Mouse (Mus musculus): ENCODE measurements at regions not wholly inside any gene's neighbourhood (a gene's known extent, or its start where the extent isn't known, plus 50 kb on each side); places are given as distances from the start of the nearest gene placed in this dataset.
"Not testable (repeated sequence)": the region's sequence is repeated elsewhere in the genome, so short reads cannot be mapped to it uniquely, and the experiment has no call there.

DNA sequence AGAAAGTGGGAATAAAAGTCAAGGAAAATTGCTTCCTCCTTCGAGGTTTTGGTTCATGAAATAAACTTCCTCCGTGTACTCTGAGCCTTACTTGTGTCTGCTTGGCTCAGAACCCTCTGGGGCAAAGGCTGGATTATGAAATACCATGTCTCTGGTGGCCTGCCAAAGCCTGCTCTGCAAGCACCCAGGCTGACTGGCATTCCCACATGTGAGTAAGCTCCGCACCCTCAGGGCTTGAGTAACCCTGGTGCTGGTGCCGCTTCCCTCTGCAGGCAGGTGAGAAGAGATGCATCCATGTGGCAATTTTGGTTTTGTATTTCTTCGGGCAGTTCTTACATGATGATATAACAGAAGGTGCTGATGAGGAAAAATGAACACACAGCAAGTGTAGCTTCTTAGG is 66.0 kb downstream of the Nr2f2 start:
- DNase-seq (ENCODE audit: low spot score in 2 of 2): no peak

DNA sequence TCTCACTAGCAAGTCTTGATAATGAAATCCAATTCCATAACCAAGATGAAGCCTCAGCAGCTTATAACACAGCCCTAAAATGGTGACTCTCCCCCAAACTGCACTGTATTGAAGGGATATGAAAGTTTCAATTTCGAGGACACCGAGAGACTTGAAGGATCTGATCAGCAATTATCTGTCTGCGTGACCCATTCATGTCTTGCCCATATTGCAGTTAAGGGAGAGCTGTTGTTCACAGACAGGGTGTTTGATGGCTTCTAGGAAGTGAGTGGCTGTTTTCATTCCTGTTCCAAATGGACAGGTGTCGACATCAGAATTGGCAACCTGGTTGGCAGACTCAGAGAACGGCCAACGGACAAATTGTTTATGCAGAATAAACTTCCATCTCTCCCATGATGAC is 75.1 kb downstream of the Nr2f2 start:
- no peak for DNase-seq (ENCODE audit: low spot score in 2 of 2)

DNA sequence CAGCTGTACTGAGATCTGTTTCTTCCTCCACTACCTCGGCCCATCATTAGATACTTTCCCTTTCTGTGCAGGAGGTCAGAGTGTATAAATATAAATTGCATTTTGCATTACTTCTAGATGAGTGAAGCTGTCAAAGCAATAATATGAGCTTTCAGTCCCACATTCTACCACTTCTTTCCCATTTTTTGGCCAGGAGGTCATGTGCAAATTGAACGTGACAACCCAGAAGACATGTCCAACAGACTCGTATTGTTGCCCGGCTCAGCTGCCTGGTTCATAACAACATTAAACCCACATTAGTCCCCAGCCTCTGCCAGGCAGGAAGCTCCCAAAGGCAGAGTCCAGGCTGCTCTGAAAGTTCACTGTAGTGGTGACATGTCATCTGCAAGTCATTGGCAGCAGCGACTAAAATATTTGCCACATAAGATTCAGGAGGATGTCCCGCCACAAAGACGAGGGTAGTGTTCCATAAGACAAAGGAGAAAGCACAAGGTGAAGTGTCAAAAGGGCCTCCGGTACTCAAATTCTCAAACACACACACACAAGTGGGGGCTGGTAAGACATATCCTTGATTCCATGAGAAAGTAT is 75.7 kb downstream of the Nr2f2 start:
- no peak for DNase-seq (ENCODE audit: low spot score in 2 of 2)

- DNase-seq (ENCODE audit: low spot score in 2 of 2): no peak
Measured at GRCm38 (mm10) chr7:70290277-70290676, 76.3 kb downstream of the Nr2f2 start.

DNA sequence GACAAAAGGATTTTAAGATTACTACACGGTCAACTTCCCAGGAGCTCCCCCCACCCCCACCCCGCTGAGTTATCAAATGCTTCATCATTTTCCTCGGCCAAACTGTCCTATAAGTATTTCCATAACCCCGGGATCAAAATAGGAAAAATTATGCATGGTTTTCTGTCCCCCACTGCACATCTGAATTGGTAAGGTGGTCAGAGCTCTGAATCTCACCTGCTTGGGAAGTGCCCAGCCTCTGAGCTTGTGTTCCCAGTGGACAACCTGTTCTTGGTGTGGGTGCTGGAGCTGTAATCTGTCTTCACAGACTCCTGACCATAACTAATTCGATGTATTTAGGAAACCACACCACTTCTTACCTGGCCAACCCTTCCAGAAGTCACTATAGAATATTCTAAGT is 77.9 kb downstream of the Nr2f2 start:
- DNase-seq (ENCODE audit: low spot score in 2 of 2): no peak

DNA sequence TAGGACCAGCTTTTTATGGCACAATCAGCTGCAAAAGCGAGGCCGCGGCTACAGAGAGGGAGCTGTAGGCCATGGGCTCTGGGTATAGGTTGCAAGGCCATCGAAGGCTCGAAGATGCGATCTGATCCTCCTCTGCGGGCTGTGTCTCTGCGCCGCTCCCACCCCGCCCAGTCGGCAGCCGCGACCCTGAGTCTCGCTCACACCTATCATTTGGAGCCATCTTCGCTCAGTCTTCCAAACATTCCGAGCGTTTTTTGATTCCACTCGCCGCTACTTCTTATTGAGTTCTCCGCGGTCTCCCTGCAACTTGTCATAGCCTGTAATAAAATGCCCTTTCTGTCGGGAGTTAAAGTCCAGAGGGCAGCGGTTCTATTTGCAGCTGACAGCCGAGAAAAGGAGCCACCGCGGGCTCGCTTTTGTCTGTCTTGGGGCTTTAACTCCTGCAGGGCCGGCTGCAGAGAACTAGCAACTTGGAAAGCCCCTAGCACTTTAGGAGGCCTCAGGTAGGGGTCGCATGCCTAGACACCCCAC is 78.6 kb downstream of the Nr2f2 start:
- DNase-seq (ENCODE audit: low spot score in 2 of 2): no peak

DNA sequence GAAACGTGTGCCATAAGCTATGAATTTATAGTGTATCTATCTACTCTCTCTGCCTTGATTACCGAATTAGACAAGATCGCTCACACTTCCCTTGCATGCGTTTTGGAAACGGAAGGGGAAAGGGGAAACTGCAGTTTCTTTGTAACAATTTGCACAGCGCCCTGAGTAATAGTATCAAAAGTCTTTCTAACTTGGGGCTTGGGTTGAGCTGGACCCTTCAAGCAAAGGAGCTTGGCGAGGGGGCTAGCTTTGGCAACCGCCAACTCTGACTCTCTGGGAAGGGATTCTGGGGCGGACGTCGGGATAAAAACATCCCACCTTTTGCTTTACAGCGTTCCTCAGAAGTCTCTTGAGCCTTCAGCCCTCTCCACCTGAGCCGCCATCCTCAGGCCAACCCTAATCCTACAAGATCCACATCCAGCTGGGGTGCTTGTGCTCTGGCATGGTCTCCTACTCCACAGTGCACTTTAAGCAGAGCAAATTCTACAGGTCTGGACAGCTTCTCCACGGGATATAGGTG is 79.6 kb downstream of the Nr2f2 start:
- no peak for DNase-seq (ENCODE audit: low spot score in 2 of 2)

DNA sequence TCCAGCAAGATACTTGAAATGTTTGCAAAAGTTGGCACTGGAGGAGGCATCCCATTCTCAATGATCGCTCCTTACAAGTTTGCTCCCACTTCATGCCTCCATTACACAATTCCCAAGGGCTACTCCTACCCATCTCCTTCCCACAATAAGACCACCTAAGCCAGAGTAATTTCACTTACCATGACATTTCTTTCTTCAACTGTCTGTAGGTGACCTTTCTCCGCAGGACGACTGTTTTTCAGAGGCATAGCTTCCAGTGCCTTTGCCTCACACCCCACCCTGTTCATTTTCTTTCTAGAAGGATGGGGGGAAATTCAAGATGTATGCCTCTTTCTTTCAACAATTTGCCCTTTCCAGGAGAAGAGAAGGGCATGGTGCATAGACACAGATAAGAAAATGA is 81.2 kb downstream of the Nr2f2 start:
- no peak for DNase-seq (ENCODE audit: low spot score in 2 of 2)

DNA sequence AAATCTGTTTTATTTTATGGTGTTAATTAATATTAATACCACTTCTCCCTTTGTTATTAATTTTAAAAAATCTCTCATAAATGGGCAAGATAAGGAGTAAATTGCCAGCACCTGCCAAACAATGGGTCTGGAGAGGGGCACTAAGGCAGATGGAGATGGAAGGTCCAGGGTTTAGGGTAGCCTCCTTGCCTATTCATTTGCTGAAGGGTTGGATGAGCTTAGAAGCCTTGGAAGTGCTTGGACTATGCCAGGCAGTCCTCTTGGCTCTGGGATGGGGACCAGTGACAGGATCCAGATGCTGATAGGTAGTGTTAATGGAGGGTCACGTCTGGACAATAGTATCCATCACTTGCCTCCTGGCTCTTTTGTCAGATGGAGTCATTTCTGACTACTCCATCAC is 82.7 kb downstream of the Nr2f2 start:
- no peak for DNase-seq (ENCODE audit: low spot score in 2 of 2)

- no peak for DNase-seq (ENCODE audit: low spot score in 2 of 2)
Measured at GRCm38 (mm10) chr7:70283166-70283565, 83.4 kb downstream of the Nr2f2 start.

GRCm38 (mm10) chr7:70281891-70282515 is 84.5 kb downstream of the Nr2f2 start:
- no peak for DNase-seq (ENCODE audit: low spot score in 2 of 2)

DNA sequence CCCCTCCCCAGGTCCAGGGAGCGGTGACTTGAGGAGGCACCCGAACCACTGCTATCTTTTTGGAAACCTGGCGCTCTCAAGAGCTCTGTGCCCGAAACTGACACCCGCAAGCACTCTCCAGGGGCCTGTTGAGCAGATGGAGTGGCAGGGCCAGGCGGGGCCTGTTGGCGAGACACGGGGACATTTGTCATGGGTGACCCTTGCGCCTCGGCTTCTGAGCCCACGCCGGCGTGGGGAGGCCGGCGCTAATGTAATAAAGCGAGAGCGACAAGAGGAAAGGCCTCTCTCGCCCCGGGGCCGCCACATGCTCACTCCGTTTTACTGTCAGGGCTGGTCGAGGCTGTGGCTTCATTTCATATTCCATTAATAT is 85.2 kb downstream of the Nr2f2 start:
- no peak for DNase-seq (ENCODE audit: low spot score in 2 of 2)

DNA sequence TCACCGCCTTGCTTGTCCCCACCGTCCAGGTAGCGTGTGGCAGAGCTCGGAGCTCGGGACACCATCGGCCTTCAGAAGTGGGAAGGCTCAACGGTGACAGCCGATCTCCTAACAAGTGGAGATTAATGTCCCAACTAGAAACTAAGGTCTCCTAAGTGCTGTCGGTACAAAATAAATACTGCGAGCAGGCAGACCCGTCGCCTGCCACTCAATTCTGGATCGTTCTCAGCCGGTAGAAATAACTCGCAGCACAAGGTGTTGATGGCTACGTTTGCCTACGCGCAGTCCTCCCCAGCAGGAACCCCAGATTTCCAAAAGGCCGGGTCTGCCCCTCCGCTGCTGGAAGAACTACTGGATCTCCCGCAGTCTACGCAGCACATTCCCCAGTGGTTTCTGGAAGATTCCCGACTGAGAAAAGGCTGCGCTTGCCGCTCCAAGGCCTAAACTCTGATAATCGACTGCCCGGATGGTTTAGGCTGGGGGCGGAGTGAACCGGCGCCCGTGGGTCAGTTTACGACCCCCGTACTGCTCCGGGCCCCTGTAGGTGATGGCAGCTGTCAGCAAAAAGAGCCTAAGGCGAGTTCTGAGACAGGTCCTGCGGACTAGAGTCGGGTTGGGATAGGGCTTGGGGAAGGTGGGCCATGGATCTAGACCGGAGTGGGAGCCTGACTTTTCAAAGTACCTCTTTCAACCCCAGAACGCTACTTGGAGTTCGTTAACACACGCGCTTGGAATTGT is 85.7 kb downstream of the Nr2f2 start:
- no peak for DNase-seq (ENCODE audit: low spot score in 2 of 2)

DNA sequence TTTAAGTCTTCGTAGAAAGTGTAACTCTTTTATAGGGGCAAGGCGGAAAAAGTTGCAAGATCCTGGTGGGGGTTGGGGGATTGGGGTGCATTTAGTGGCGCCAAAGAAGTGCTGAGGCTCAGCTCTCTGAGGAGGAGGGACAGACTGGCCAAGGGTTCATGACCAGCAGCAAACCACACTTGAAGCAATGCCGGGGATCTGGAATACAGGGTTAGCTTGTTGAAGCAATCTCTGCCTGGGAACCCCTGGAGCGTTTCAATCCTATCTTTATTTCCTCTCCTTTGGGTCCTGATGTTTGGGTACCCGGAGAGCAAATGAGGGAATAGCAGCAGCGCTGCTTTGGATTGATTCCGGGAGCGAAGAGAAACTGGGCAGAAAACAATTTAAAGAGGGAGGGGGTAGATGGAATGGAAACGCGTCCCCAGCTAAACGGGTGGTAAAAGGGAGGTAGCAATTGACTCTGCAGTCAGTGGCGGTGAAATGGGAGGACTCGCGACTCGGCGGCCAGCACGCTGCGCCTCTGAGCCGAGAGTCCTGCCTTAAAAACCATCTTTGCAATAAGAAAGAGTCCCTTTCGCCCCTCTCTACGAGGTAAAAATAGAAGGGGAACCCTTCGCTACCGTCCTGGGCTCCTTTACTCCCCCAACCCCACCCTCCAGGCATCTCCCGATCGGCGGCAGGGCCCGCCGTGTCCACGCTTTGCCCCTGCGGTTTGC is 86.5 kb downstream of the Nr2f2 start:
- no peak for DNase-seq (ENCODE audit: low spot score in 2 of 2)

GRCm38 (mm10) chr7:70279101-70279500 is 87.4 kb downstream of the Nr2f2 start:
- DNase-seq (ENCODE audit: low spot score in 2 of 2): no peak

GRCm38 (mm10) chr7:70276078-70276477 is 90.5 kb downstream of the Nr2f2 start:
- no peak for DNase-seq (ENCODE audit: low spot score in 2 of 2)

DNA sequence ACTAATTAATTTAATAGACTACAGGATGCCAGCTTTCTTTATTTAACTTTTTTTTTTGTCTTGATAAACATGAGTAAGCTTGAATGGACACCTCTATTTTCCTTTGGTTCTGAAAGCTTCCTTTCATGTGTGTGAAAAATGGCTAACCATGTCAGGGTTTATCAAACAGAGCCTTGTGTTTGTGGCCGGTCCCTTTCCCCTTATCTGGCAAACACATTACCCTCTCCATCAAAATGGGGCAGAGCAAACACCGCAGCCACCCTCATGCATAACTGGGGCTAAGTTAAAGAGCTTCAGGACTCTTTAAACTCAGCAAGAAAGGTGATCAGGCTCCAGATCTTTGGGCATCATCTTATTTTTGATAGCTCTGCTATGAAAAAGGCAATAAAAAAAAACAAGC is 92.2 kb downstream of the Nr2f2 start:
- DNase-seq (ENCODE audit: low spot score in 2 of 2): no peak

DNA sequence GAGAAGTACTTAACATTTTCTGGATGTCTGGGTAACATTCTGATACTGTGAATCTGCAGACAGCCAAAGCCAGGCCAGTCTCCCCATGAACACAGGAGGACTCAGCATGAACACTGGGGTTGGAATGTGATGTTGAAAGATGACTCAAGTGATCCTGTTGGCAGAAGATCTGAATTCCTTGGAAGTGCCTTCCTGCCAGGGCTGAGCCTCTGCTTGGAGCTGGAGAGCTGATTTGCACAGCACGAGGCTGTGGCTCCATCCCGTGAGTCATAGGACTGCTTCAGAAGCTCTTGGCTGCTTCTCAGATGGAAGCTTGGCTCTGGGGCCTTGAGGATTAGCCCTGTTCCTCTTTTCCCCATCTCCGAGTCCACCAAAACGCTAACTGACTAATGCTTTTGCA is 99.5 kb downstream of the Nr2f2 start:
- DNase-seq (ENCODE audit: low spot score in 2 of 2): no peak

DNA sequence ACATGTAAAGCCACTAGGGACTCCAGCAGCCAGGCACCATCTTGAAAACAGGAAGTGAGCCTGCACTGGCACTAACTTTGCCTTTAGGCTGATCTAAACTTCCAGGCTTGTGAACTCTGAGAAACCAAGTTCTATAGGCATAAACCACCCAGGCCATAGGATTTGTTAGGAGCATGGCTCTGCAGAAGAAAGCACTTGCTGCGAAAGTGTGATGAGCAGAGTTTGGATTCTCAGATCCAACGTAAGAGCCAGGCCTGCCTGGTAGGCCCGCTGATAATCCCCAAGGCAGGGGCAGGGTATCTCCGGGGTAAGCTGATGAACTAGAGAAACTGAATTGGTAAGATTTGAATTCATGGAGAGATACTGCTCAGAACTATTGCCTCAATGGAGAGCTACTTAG is 109.7 kb downstream of the Nr2f2 start:
- DNase-seq (ENCODE audit: low spot score in 2 of 2): no peak

DNA sequence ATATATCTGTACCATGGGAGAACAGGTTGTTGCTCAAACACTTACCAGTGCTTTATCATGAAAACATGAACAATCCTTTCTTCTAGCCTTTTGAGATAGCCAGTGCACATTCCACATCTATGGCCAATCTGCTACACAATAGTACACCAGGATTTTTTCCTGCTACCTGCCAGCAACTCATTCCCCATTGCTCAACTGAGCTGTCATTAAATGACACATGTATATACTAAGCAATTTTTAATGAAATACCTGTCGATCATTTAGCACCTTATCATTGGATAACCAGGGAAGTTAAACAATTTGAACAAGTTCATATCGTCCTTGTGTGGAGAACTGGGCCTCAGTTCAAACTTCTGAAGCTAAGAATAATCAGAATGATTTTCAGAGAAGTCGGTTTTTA is 111.5 kb downstream of the Nr2f2 start:
- no peak for DNase-seq (ENCODE audit: low spot score in 2 of 2)

DNA sequence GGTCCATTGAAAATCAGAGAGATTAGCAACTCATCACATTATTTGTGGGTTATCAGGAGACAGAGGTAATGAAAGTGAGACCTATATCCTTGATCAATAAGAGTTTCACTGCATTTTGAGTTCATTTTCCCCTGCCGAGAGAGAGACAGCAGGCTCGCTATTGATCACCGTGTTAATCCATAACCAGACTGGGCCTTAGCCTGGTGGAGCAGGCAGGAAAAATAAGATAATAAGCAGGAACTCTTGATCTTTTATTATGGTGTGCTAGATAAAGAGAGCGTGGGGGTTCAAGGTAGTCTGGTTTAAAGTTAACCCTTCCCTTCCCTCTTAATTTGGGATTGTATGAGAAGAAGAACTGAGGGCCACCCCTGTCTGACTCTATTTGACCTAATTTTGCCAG is 113.3 kb downstream of the Nr2f2 start:
- DNase-seq (ENCODE audit: low spot score in 2 of 2): no peak

DNA sequence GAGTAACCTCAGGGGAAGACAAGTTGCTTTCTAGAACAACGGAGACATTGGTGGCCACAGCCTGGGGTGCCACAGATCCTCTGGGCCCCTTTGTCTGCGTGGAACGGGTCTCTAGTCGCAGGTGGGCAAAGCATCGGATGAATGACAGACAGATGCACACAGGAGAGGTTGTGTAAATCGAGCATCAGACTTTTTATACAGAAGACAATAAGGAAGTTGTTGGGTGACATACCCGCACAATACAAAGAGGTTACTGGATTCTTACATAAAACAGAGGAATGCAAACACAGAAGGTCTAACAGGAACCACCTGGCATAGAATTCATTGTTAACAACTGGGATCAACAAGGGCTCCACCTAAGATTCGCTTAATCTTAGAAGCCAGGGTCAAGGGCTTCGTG is 127.5 kb downstream of the Nr2f2 start:
- not testable (repeated sequence) for DNase-seq (ENCODE audit: low spot score in 2 of 2)

Data from frontal cortex, postnatal 10 days (tissue).